Mouse (Mus musculus) kidney, embryonic 15.5 days (tissue): ENCODE measurements around the gene Sp1. TPM values are rescaled to one million over a fixed set of nuclear protein-coding genes. Genes with fewer than 3 reads are reported as not detected.

Experiments used
- ATAC-seq: fragments of 200-750 bp; cut with Nextera tagmentation; replicated peaks from 2 replicates; pipeline ENCODE4 v1.8.0; 2017; ENCODE audit warnings: moderate TSS enrichment; ENCODE audit not compliant: low FRiP score
- H3K27ac ChIP-seq: fragments of 300-500 bp; sonication (generic); 2 replicates; pipeline ENCODE4 v1.5.1; 2015; ENCODE audit warnings: mild to moderate bottlenecking, inconsistent platforms
- H3K27me3 ChIP-seq: fragments of 300-500 bp; sonication (generic); 2 replicates; pipeline ENCODE4 v1.6.1; 2015; ENCODE audit warnings: inconsistent platforms
- H3K36me3 ChIP-seq: fragments of 300-500 bp; sonication (generic); 2 replicates; pipeline ENCODE4 v1.6.1; 2015; ENCODE audit warnings: inconsistent platforms
- H3K4me1 ChIP-seq: fragments of 300-500 bp; sonication (generic); 2 replicates; pipeline ENCODE4 v1.6.1; 2015; ENCODE audit warnings: inconsistent platforms
- H3K4me2 ChIP-seq: fragments of 300-500 bp; sonication (generic); 2 replicates; pipeline ENCODE4 v1.6.1; 2015; ENCODE audit warnings: moderate library complexity, mild to moderate bottlenecking, inconsistent platforms
- H3K4me3 ChIP-seq: fragments of 300-500 bp; sonication (generic); replicated peaks from 2 replicates; pipeline ENCODE4 v1.5.1; 2015; ENCODE audit warnings: mild to moderate bottlenecking, inconsistent platforms
- H3K9ac ChIP-seq: fragments of 300-500 bp; sonication (generic); 2 replicates; pipeline ENCODE4 v1.6.1; 2015; ENCODE audit warnings: mild to moderate bottlenecking, inconsistent platforms
- H3K9me3 ChIP-seq: fragments of 300-500 bp; sonication (generic); replicated peaks from 2 replicates; pipeline ENCODE4 v1.6.1; 2016; ENCODE audit warnings: inconsistent platforms
- WGBS: fragments of 180-500 bp; shearing (Covaris S2); methylation state at CpG from one replicate; pipeline ENCODE4 v1.1.7; 2015; ENCODE audit warnings: mixed read lengths; 5-methylcytosine and 5-hydroxymethylcytosine counted together
- polyA plus RNA-seq: library from polyadenylated mRNA; unstranded; fragments of >200 nt; fragmentation: Nextera tagmentation; extraction: Ambion mirVana; gene quantifications from 2 replicates; pipeline ENCODE4 v1.2.1, GENCODE M21; 2015

Sp1 gene
- polyA plus RNA-seq: 10.8 and 11.1 TPM in 2 replicates

DNA sequence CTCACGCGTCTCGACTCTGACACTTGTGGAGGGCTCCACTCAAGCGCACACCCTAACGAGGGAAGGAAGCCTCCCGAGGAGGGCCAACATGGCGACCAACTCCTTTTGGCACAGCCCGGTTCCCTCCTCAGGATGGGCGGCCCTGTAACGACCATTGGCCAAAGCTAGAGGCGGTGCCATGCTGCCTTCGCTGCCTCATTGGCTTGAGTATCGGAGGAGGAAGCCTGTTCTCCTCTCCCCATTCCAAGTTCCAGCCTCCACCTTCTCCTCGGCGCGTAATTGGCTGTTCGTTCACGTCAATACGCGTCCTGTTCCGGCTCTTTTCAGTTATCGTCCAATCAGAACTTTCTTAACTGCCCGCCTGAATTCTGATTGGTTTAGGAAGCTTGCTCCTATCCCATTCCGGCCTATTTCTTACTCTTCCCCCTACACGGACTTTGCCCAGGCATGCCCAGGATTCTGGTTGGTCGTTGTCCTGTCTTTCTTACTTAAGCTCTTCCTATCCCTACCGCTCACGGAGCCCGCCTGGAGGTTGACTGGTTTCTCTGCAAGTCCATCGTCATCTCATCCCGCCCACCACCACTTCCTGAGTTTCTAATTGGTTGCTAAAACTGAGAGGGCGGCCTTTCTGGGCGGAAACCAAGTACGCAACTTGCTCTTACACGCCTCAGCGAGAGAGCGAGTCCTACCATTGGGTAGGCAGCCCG lies at the start of gene Sp1:
Gene Sp1 (plus strand): TSS at position 655 of the 707 bp plus-strand sequence.
- ATAC-seq: peak; percentile 98
- Histone ChIP-seq H3K4me1 (peaks cover 34% of the 10 kb centered on the region), H3K27ac (peak within 1 kb of the TSS; percentile 100), H3K4me2 (peak within 1 kb of the TSS; percentile 67), H3K9me3 (no peaks in the 10 kb centered on the region), H3K36me3 (peaks cover 31% of the 10 kb centered on the region), H3K4me3 (peak within 1 kb of the TSS; percentile 68), H3K9ac (peak within 1 kb of the TSS; percentile 90), H3K27me3 (no peaks in the 10 kb centered on the region)
- under 1% methylated on average over 38 of the region's 38 CpGs for WGBS

GRCm38 (mm10) chr15:102356501-102357325 lies 49.2 kb upstream of the Sp1 start:
- Histone ChIP-seq H3K9ac (peak overlapping the region; percentile 58; the same call in 1 of the 2 replicates), H3K4me2 (peak overlapping the region; percentile 79), H3K36me3 (no peaks in the 10 kb centered on the region), H3K4me3 (peak overlapping the region; percentile 47; the same call in 1 of the 2 replicates), H3K4me1 (peaks cover 41% of the 10 kb centered on the region), H3K27me3 (peaks cover 31% of the 10 kb centered on the region), H3K27ac (peak overlapping the region; percentile 92), H3K9me3 (no peaks in the 10 kb centered on the region)
- WGBS: 38% methylated on average over 16 of the region's 16 CpGs
- no peak; the same call in 1 of the 2 replicates for ATAC-seq

DNA sequence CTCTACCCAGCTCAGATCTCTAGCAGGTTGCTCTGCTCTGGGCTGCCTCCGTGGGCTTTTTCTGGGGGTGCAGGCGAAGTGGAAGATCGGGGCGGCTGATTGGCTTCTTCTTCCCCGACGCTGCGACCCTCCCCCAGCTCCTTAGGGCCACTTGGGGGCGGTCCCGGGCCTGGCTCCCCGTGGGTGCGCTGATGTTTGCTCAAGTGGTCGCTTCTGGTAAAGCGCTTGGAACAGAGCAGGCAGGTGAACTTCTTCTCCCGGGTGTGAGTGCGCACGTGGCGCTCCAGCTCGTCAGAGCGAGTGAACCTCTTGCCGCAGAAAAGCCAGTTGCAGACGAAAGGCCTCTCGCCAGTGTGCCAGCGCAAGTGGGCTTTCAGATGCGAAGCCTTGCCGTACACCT lies 47.8 kb upstream of the Sp1 start:
- Histone ChIP-seq H3K4me2 (peak overlapping the region; percentile 60), H3K4me1 (peaks cover 52% of the 10 kb centered on the region), H3K4me3 (peak overlapping the region; percentile 30), H3K27me3 (peaks cover 32% of the 10 kb centered on the region), H3K9ac (peak overlapping the region; percentile 36; the same call in 1 of the 2 replicates), H3K9me3 (no peaks in the 10 kb centered on the region), H3K36me3 (no peaks in the 10 kb centered on the region), H3K27ac (no peak overlapping the region)
- 1% methylated on average over 25 of the region's 25 CpGs for WGBS
- ATAC-seq: no peak

GRCm38 (mm10) chr15:102358834-102359233 lies 47.1 kb upstream of the Sp1 start:
- H3K4me1 ChIP-seq: peaks cover 53% of the 10 kb centered on the region
- 25% methylated on average over 5 of the region's 5 CpGs for WGBS
- H3K4me2 ChIP-seq: 0 out of 2 replicates have a peak overlapping the region, but pooled peaks have one; percentile 60
- H3K27me3 ChIP-seq: peaks cover 38% of the 10 kb centered on the region
- no peak overlapping the region for H3K9ac ChIP-seq
- no peak overlapping the region for H3K27ac ChIP-seq
- H3K4me3 ChIP-seq: no peak overlapping the region
- H3K36me3 ChIP-seq: no peaks in the 10 kb centered on the region
- H3K9me3 ChIP-seq: no peaks in the 10 kb centered on the region
- no peak for ATAC-seq

GRCm38 (mm10) chr15:102362648-102363047 lies 43.3 kb upstream of the Sp1 start:
- Histone ChIP-seq H3K9me3 (no peaks in the 10 kb centered on the region), H3K27ac (peak overlapping the region; percentile 19), H3K4me1 (peaks cover 45% of the 10 kb centered on the region), H3K4me3 (peak overlapping the region; percentile 11), H3K4me2 (peak overlapping the region; percentile 44), H3K27me3 (peaks cover 54% of the 10 kb centered on the region), H3K36me3 (no peaks in the 10 kb centered on the region), H3K9ac (peak overlapping the region; percentile 35; the same call in 1 of the 2 replicates)
- peak; percentile 28; the same call in 1 of the 2 replicates for ATAC-seq
- 8% methylated on average over 14 of the region's 14 CpGs for WGBS

GRCm38 (mm10) chr15:102364678-102365077 lies 41.3 kb upstream of the Sp1 start:
- H3K27me3 ChIP-seq: peaks cover 43% of the 10 kb centered on the region
- H3K9me3 ChIP-seq: no peaks in the 10 kb centered on the region
- WGBS: 90% methylated on average over 1 of the region's 1 CpGs
- no peak overlapping the region for H3K27ac ChIP-seq
- ATAC-seq: no peak
- peaks cover 31% of the 10 kb centered on the region for H3K4me1 ChIP-seq
- H3K4me3 ChIP-seq: no peak overlapping the region
- no peaks in the 10 kb centered on the region for H3K36me3 ChIP-seq
- no peak overlapping the region for H3K9ac ChIP-seq
- H3K4me2 ChIP-seq: no peak overlapping the region

- Histone ChIP-seq H3K9me3 (no peaks in the 10 kb centered on the region), H3K27me3 (peaks cover 49% of the 10 kb centered on the region), H3K4me3 (peak overlapping the region; percentile 28), H3K4me2 (peak overlapping the region; percentile 52), H3K27ac (no peak overlapping the region), H3K4me1 (peaks cover 45% of the 10 kb centered on the region), H3K36me3 (no peaks in the 10 kb centered on the region), H3K9ac (peak overlapping the region; percentile 11; the same call in 1 of the 2 replicates)
- 11% methylated on average over 7 of the region's 7 CpGs for WGBS
- ATAC-seq: no peak
These were observed 39.7 kb upstream of the Sp1 start for GRCm38 (mm10) chr15:102366238-102366637.

DNA sequence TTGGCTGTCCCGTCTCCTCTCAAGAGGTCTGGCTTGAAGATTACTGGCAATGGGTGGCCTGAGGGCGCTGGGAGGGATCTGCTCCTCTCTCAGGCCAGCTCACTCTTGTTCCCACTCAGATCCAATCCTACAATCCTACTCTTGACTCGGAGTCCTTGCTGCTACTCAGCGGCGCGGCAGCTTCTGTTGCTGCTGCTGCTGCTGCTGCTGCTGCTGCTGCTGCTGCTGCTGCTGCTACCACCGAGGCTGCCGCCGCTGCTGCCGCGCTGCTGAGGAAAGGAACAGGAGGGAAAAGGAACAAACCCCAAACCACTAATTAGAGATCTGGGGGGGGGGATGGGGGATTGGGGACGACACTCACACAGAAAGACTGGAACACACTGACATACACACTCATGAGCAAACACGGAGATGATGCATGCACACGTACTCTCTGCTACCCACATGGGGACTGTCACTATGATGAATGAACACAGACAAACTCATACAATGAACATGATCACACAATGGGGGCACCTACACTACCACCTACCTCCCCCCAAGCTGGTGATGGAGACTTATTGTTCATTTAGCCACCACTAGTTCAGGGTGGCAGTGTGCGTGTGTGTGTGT lies 39.1 kb upstream of the Sp1 start, which contains the start of gene Sp7:
Gene Sp7 (minus strand): TSS at position 450 of the 612 bp plus-strand sequence.
- peak within 1 kb of the TSS; percentile 52 for H3K4me2 ChIP-seq
- H3K36me3 ChIP-seq: no peaks in the 10 kb centered on the region
- 6% methylated on average over 13 of the region's 15 CpGs for WGBS
- H3K4me1 ChIP-seq: peaks cover 45% of the 10 kb centered on the region
- H3K27ac ChIP-seq: no peak within 1 kb of the TSS
- no peak for ATAC-seq
- peaks cover 50% of the 10 kb centered on the region for H3K27me3 ChIP-seq
- peak within 1 kb of the TSS; percentile 11; the same call in 1 of the 2 replicates for H3K9ac ChIP-seq
- H3K4me3 ChIP-seq: peak within 1 kb of the TSS; percentile 28
- H3K9me3 ChIP-seq: no peaks in the 10 kb centered on the region

- H3K4me1 ChIP-seq: peaks cover 34% of the 10 kb centered on the region
- WGBS: 13% methylated on average over 13 of the region's 13 CpGs
- H3K36me3 ChIP-seq: no peaks in the 10 kb centered on the region
- no peak for ATAC-seq
- H3K9me3 ChIP-seq: no peaks in the 10 kb centered on the region
- H3K27ac ChIP-seq: no peak overlapping the region
- no peak overlapping the region for H3K9ac ChIP-seq
- H3K27me3 ChIP-seq: peaks cover 38% of the 10 kb centered on the region; the same call in 1 of the 2 replicates
- H3K4me2 ChIP-seq: peak overlapping the region; percentile 39
- no peak overlapping the region for H3K4me3 ChIP-seq
These were observed 36.0 kb upstream of the Sp1 start for GRCm38 (mm10) chr15:102369972-102370371.

DNA sequence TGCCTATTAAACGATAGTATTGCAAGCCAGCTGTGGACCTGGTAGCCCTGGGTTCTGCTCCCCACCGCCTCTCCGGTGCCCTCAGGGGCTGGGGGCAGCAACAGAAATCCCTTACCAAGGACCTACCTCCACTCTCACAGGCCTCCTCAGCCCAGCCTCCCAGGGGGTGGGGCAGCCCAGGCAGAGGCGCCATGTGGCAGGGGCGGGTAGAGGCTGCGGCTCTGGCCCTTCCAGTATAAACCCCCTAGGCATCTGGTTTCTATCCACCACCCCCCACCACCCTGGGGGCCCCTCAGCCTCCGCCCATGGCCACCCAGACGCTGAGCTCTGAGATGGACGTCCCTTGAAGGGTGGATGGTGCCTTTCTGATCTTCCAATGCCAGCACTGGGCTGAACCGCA lies 35.2 kb upstream of the Sp1 start:
- Histone ChIP-seq H3K27ac (no peak overlapping the region), H3K9ac (0 out of 2 replicates have a peak overlapping the region, but pooled peaks have one; percentile 12), H3K36me3 (no peaks in the 10 kb centered on the region), H3K4me2 (peak overlapping the region; percentile 39), H3K27me3 (peaks cover 31% of the 10 kb centered on the region; the same call in 1 of the 2 replicates), H3K4me3 (0 out of 2 replicates have a peak overlapping the region, but pooled peaks have one; percentile 7), H3K9me3 (no peaks in the 10 kb centered on the region), H3K4me1 (peaks cover 30% of the 10 kb centered on the region)
- no peak; the same call in 1 of the 2 replicates for ATAC-seq
- WGBS: 6% methylated on average over 10 of the region's 10 CpGs

GRCm38 (mm10) chr15:102376453-102377162 lies 29.3 kb upstream of the Sp1 start:
- WGBS: under 1% methylated on average over 31 of the region's 43 CpGs
- Histone ChIP-seq H3K4me2 (peak overlapping the region; percentile 97), H3K9ac (peak overlapping the region; percentile 66), H3K27ac (peak overlapping the region; percentile 86), H3K9me3 (no peaks in the 10 kb centered on the region), H3K27me3 (no peaks in the 10 kb centered on the region; the same call in 1 of the 2 replicates), H3K36me3 (no peaks in the 10 kb centered on the region), H3K4me1 (peaks cover 27% of the 10 kb centered on the region), H3K4me3 (peak overlapping the region; percentile 64)
- ATAC-seq: peak; percentile 85
